Mouse (Mus musculus): ENCODE results near the gene Dhcr24. TPM values are rescaled to one million over a fixed set of nuclear protein-coding genes. Genes with fewer than 3 reads are reported as not detected.

Gene Dhcr24
- total and polyA plus RNA-seq, 2 experiments from 2014 or later, result 7.7 to 105 TPM

DNA sequence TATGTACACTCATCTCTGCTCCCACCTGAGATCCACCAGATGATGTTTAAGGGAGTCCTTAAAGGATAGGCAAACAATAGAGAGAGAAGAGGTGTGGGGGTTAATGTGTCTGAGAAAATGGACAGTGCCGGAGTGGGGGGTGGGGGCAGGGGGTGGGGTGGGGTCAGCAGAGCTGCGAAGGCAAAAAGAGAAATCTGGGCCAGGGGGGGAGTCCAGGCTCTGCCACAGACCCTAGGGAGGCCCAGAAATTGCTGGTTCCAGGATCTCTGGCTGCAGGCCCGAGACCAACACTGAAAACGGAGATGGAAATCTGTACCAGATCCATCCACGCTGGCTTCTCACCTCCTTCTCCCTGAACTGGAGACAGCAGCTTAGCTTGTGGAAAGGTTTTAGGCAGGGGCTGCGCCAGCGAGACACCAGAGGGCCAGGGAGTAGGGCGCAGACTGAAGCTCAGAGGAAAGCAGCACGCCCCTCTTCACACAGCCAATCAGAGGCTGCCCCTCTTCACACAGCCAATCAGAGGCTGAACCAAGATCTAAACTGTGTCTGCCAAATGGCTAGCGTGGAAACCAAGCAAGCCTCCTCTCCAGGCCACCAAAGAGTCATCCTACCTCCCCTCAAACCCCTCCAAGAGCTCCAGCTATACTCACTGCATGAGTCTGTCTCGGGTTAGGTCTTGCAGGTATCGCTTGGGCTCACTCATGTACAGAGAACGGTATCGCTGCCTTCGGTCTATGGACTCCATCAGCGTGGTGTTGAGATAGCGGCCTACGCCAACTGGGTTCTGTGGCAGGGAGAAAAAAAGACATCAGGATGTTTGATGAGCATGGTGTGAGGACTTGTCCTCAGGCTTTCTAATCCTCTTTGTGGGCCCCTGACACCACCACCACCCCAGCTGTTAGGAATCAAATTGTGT, 46.1 kb downstream of the Dhcr24 start:
- Histone ChIP-seq H3K9me3 (ENCODE audit: low read length) (no peaks in the 10 kb centered on the region), H3K4me2 (ENCODE audit: low read depth) (peak overlapping the region; percentile 26), H3K4me3 (ENCODE audit: low read depth, low read length) (no peak overlapping the region), H3K9ac (no peak overlapping the region), H3K36me3 (ENCODE audit: insufficient read depth) (no peaks in the 10 kb centered on the region), H3K27me3 (ENCODE audit: insufficient read depth, low read length) (no peaks in the 10 kb centered on the region), H3K4me1 (ENCODE audit: insufficient read depth) (no peaks in the 10 kb centered on the region), H3K27ac (ENCODE audit: low read depth, low read length) (no peak overlapping the region)
- ATAC-seq (peak; percentile 97), DNase-seq (peak; percentile 62)
- WGBS, result 43% methylated on average over 18 of the region's 18 CpGs
- 0 out of 2 replicates have a peak, but pooled peaks have one; percentile 12 for TF ChIP-seq CTCF (IDR thresholded peaks at IDR 0.05; ENCODE audit: low read depth)

DNA sequence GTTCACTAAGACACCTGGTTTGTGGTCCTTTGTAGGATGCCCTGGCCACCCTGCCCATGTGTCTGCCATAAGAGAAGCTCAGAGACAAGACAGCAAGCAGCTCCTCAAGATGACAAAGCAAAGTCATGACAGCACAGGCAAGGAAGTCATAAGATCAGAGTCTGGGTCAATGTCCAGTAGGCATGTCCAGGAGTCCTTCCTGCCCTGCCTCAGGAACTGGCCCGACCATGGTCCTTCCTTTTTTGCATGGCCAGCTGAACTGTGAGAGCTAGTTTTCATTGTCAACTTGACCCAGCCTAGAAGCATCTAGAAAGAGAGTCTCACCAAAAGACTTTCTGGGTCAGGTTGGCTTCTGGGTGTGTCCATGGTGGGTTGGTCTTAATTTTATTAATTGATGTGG, 47.1 kb downstream of the Dhcr24 start:
- Histone ChIP-seq H3K9ac (no peak overlapping the region), H3K4me3 (ENCODE audit: low read depth, low read length) (no peak overlapping the region), H3K27ac (ENCODE audit: low read depth, low read length) (no peak overlapping the region), H3K4me1 (ENCODE audit: insufficient read depth) (no peaks in the 10 kb centered on the region), H3K9me3 (ENCODE audit: low read length) (no peaks in the 10 kb centered on the region), H3K27me3 (ENCODE audit: insufficient read depth, low read length) (no peaks in the 10 kb centered on the region), H3K36me3 (ENCODE audit: insufficient read depth) (no peaks in the 10 kb centered on the region), H3K4me2 (ENCODE audit: low read depth) (no peak overlapping the region)
- TF ChIP-seq CTCF (IDR thresholded peaks at IDR 0.05; ENCODE audit: low read depth), result no peak
- ATAC-seq (no peak), DNase-seq (no peak)
- WGBS, result 88% methylated on average over 1 of the region's 1 CpGs

DNA sequence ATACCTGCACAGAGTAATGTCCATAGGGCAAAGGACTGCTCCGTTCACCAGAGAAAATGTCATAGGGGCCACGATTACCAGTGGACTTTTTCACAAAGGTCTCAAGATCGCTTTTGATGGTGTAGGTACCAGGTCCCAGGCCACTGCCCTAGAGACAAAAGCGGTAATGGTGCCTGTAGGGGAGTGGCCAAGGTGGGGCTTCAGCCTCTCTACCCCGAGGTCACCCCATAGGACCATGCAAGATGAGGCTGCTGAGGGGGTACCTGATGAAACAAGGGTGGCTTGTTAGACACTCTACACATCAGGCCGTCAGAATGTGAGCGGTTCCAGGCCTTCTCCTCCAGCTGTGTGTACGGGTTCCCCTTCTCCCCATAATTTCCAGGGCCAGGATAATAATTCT, 52.3 kb downstream of the Dhcr24 start:
- WGBS, result 83% methylated on average over 8 of the region's 8 CpGs

DNA sequence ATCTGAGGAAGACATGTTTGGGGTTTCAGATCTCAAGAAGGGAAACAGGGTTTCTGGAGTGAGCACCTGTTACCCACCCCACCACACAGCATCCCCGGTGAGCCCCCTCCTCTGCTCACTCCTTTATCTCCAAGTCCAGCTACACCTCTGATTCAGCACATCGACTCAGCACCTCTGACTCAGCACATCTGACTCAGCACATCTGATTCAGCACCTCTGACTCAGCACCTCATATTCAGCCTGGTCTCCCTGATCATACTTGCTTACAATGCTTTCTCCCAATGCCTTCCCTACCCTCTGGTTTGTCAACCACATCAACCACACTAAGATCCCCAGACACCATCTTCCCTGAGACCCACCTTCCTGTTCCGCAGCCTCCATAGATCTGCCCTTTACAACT, 52.7 kb downstream of the Dhcr24 start:
- TF ChIP-seq CTCF (IDR thresholded peaks at IDR 0.05; ENCODE audit: low read depth), result no peak
- no peak overlapping the region for H3K9ac ChIP-seq
- ATAC-seq, result no peak

More for the DNA sequence above, 52.3 kb downstream of the Dhcr24 start:
- Histone ChIP-seq H3K9me3 (ENCODE audit: low read length) (no peaks in the 10 kb centered on the region), H3K4me3 (ENCODE audit: low read depth, low read length) (no peak overlapping the region), H3K36me3 (ENCODE audit: insufficient read depth) (no peaks in the 10 kb centered on the region), H3K4me1 (ENCODE audit: insufficient read depth) (0 out of 2 replicates have a peak, but pooled peaks cover 6% of the 10 kb centered on the region), H3K27ac (ENCODE audit: low read depth, low read length) (no peak overlapping the region), H3K9ac (no peak overlapping the region), H3K27me3 (ENCODE audit: insufficient read depth, low read length) (no peaks in the 10 kb centered on the region), H3K4me2 (ENCODE audit: low read depth) (no peak overlapping the region)
- no peak for DNase-seq
- ATAC-seq, result no peak
- TF ChIP-seq CTCF (IDR thresholded peaks at IDR 0.05; ENCODE audit: low read depth), result no peak

DNA sequence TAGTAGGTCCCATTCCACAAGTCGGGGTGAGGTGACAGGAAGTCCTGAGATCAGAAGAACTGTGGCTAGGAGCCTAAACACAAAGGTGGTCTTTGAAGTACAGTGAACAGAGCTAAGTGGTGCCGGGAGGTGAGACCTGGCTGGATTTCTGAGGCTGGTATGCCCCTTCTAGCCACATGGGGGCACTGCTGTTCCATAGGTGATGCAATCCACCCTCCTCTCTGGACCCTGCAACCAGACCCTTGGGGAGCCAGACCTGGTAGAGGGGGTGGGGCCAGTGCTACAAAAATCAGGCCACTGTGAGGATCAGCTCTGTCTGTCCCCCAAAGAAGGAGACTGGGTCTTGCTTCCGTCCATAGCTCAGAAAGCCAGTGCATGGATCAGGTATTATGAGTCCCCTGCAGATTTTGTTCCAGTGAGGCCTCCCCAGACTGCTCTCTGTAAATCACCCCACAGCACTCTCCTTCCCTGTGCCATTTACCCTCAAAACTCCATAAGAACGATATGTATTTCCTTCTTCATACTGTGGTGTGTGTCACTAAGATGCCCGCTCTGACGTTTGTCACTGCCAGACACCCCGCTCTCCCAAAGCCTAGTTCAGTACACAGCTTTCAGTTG, 53.5 kb downstream of the Dhcr24 start:
- peak; percentile 84 for ATAC-seq
- H3K9ac ChIP-seq, result no peak overlapping the region
- 47% methylated on average over 7 of the region's 7 CpGs for WGBS
- no peak overlapping the region for H3K27ac ChIP-seq (ENCODE audit: low read depth, low read length)
- H3K4me3 ChIP-seq (ENCODE audit: low read depth, low read length), result no peak overlapping the region
- no peak overlapping the region for H3K4me2 ChIP-seq (ENCODE audit: low read depth)
- no peaks in the 10 kb centered on the region for H3K27me3 ChIP-seq (ENCODE audit: insufficient read depth, low read length)
- 0 out of 2 replicates have a peak, but pooled peaks cover 6% of the 10 kb centered on the region for H3K4me1 ChIP-seq (ENCODE audit: insufficient read depth)
- TF ChIP-seq CTCF (IDR thresholded peaks at IDR 0.05; ENCODE audit: low read depth), result peak; percentile 98
- DNase-seq, result peak; percentile 87
- H3K36me3 ChIP-seq (ENCODE audit: insufficient read depth), result no peaks in the 10 kb centered on the region
- H3K9me3 ChIP-seq (ENCODE audit: low read length), result no peaks in the 10 kb centered on the region

More for the DNA sequence above, 52.7 kb downstream of the Dhcr24 start:
- Histone ChIP-seq H3K9me3 (ENCODE audit: low read length) (no peaks in the 10 kb centered on the region), H3K4me3 (ENCODE audit: low read depth, low read length) (no peak overlapping the region), H3K4me1 (ENCODE audit: insufficient read depth) (0 out of 2 replicates have a peak, but pooled peaks cover 6% of the 10 kb centered on the region), H3K27me3 (ENCODE audit: insufficient read depth, low read length) (no peaks in the 10 kb centered on the region), H3K4me2 (ENCODE audit: low read depth) (no peak overlapping the region), H3K36me3 (ENCODE audit: insufficient read depth) (no peaks in the 10 kb centered on the region), H3K27ac (ENCODE audit: low read depth, low read length) (no peak overlapping the region)
- no peak for DNase-seq
- WGBS, result 72% methylated on average over 3 of the region's 3 CpGs

DNA sequence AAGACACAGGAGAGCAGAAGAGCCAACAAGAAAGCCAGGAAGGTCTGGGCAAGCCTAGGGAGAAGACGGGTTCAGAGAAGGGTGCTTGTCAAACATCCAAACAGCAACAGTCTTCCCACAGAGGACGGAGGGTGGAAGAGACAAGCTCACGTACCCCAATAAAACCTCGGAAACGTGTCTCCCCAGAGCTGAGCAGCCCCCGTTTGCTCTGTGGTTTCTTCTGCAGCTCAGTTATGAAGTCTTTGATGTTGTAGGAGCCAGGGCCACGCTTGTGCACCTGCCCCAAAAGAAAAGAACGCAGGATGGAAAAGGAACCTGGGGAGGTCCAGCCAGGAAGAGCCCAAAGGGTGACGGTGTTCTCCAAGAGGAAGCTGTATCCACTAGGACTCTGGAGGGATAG, 54.0 kb downstream of the Dhcr24 start:
- TF ChIP-seq CTCF (IDR thresholded peaks at IDR 0.05; ENCODE audit: low read depth), result no peak
- H3K4me3 ChIP-seq (ENCODE audit: low read depth, low read length), result no peak overlapping the region
- H3K4me1 ChIP-seq (ENCODE audit: insufficient read depth), result 0 out of 2 replicates have a peak, but pooled peaks cover 6% of the 10 kb centered on the region
- H3K9me3 ChIP-seq (ENCODE audit: low read length), result no peaks in the 10 kb centered on the region
- H3K27me3 ChIP-seq (ENCODE audit: insufficient read depth, low read length), result no peaks in the 10 kb centered on the region
- H3K36me3 ChIP-seq (ENCODE audit: insufficient read depth), result no peaks in the 10 kb centered on the region
- H3K4me2 ChIP-seq (ENCODE audit: low read depth), result no peak overlapping the region
- H3K27ac ChIP-seq (ENCODE audit: low read depth, low read length), result no peak overlapping the region
- ATAC-seq (no peak), DNase-seq (no peak)
- no peak overlapping the region for H3K9ac ChIP-seq
- WGBS, result 86% methylated on average over 9 of the region's 9 CpGs

- DNase-seq, result no peak
- ATAC-seq, result no peak
Measured at GRCm38 (mm10) chr4:106615637-106616036, 54.8 kb downstream of the Dhcr24 start.

More at GRCm38 (mm10) chr4:106615637-106616036, 54.8 kb downstream of the Dhcr24 start:
- Histone ChIP-seq H3K36me3 (ENCODE audit: insufficient read depth) (no peaks in the 10 kb centered on the region), H3K9me3 (ENCODE audit: low read length) (no peaks in the 10 kb centered on the region), H3K4me3 (ENCODE audit: low read depth, low read length) (no peak overlapping the region), H3K4me2 (ENCODE audit: low read depth) (no peak overlapping the region), H3K27me3 (ENCODE audit: insufficient read depth, low read length) (no peaks in the 10 kb centered on the region), H3K27ac (ENCODE audit: low read depth, low read length) (no peak overlapping the region), H3K4me1 (ENCODE audit: insufficient read depth) (0 out of 2 replicates have a peak, but pooled peaks cover 6% of the 10 kb centered on the region), H3K9ac (no peak overlapping the region)
- 85% methylated on average over 12 of the region's 12 CpGs for WGBS
- TF ChIP-seq CTCF (IDR thresholded peaks at IDR 0.05; ENCODE audit: low read depth), result no peak

All from forebrain, postnatal 0 days (tissue).